Mouse (Mus musculus): ENCODE data around the gene Wdsub1.

The Wdsub1 gene

GRCm38 (mm10) chr2:59841944-59842343 lies 40.4 kb downstream of the Wdsub1 start:
- DNase-seq (ENCODE audit: low read depth in 1 of 2, low spot score in 2 of 2) = no peak

DNA sequence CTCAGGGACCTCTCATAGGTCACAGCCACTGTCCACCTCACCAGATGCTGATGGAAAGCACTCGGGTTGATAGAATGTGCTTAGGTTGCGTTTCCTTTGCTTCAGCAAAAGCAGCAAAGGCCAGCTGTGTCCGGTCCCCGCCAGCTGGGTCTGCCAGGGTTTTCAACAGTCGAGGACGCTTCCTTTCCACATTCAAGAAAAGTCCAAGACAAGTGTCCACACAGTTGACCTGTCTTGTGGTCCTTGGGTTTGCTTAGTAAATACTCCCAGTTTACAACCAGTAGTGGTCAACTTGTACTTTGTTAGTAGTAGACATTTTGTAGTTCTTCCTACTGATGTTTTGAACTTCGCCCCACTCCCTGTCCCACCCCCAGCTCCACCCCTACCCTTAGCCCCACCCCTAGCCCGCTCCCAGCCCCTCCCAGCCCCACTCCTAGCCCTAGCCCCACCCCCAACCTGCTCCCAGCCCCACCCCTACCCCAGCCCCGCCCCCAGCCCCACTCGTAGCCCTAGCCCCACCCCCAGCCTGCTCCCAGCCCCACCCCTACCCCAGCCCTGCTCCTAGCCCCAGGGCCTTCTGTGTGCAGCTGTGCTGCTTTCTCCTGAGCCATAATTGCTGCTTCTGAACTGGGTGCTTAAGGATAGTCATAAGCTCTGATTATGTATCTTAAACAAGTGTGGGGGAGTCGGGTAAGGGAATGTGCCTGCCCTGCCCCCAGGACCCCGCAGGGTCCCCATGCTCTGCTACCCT lies 41.0 kb downstream of the Wdsub1 start:
- no peak for DNase-seq (ENCODE audit: low read depth in 1 of 2, low spot score in 2 of 2)

GRCm38 (mm10) chr2:59840191-59840590 lies 42.2 kb downstream of the Wdsub1 start:
- no peak for DNase-seq (ENCODE audit: low read depth in 1 of 2, low spot score in 2 of 2)

- DNase-seq (ENCODE audit: low read depth in 1 of 2, low spot score in 2 of 2) = no peak
Measured at GRCm38 (mm10) chr2:59839755-59840154, 42.6 kb downstream of the Wdsub1 start.

- DNase-seq (ENCODE audit: low read depth in 1 of 2, low spot score in 2 of 2) = no peak
Measured at GRCm38 (mm10) chr2:59838825-59839224, 43.6 kb downstream of the Wdsub1 start.

- DNase-seq (ENCODE audit: low read depth in 1 of 2, low spot score in 2 of 2) = no peak
Measured at GRCm38 (mm10) chr2:59831831-59832230, 50.6 kb downstream of the Wdsub1 start.

GRCm38 (mm10) chr2:59830940-59831339 lies 51.5 kb downstream of the Wdsub1 start:
- no peak for DNase-seq (ENCODE audit: low read depth in 1 of 2, low spot score in 2 of 2)

DNA sequence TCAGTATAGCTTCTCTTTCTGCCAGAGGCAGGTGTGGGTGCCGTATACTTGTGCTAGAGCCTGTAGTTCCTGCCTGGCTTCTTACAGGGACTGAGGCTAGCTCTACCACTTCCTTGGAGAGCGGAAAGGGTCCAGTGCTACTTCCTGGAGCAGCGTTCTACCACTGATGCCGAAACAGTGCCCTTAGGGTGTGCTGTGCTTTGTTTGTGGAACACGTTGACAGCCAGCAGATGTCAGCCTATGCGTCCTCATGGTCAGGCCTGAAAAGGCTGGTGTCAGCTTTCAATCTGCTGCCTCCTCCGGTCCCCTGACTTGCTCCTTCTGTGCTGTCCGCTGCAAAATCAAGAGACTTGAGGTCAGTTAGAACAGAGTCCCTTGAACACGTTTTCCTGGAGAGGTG lies 52.2 kb downstream of the Wdsub1 start:
- DNase-seq (ENCODE audit: low read depth in 1 of 2, low spot score in 2 of 2) = no peak

DNA sequence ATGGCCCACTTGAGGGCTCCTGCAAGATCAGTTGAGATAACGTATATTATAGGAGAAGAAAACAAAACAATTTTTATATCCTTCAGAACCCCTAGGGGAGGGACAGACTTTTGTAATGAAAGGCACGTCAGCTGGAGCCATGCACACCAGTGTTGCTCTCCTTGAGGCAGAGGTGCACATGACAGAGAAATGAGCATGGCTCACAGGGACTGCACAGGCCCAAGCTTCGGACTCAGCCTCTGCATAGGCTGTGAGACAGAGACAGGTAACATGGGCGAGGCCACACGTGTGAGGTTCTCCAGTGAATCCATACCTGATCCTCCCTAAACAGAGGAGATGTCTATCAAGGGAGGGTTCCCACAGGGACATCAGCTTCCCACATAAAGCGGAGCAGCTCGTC lies 52.7 kb downstream of the Wdsub1 start:
- DNase-seq (ENCODE audit: low read depth in 1 of 2, low spot score in 2 of 2) = no peak

DNA sequence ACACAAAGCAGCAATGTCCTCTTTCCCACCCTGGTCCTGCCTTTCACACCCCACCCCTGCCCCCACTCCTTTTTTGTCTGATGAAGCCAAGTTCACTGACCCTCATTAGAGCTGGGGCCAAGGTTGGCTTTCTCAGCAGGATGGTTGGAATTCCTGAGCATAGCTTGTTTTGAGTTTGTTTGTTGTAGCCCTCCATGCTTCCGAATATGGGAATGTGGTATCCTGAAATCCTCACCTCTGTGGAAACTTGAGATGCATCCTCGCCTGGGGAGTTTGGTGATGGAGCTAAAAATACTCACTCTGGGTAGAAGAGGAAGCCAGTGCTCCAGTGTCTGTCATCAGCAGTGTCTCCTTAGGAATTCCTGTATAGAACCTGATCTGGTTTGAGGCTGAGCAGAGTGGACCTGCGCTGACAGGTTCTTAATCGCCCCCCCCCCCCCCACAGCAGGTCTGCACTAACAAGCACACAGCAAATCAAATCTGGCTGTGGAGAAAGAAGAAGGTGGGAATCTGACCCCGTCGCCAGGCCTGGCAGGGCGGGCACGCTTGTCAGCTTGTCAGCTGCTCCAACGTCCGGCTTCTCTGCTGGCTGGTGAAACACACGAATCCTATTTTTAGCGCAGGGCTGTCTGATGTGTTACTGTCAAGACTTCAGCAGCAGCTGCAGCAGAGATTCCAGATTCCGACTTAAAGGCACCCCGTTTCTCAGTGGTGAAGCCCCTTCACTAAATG lies 53.4 kb downstream of the Wdsub1 start:
- DNase-seq (ENCODE audit: low read depth in 1 of 2, low spot score in 2 of 2) = no peak

DNA sequence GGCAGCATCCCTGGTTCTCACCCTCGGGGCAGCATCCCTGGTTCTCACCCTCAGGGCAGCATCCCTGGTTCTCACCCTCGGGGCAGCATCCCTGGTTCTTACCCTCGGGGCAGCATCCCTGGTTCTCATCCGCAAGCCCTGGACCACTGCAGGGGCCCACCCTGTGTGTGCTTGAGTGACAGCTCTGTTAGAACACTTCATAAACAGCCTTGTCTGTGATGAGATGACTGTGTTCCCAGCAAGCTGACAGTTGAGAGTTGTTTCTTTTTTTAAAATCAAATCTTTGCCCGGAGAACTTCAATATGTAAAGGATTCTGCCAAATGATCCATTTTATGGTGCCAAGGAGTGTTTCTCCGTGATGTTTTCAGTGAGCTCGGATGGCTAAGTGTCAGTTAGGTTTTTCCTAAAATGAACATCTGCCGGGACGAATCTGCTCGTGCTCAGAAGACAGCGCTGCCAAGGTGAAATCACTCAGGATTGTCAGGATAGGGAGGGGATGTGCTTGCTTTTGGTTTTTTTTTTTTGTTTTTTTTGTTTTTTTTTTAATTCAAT lies 54.2 kb downstream of the Wdsub1 start:
- DNase-seq (ENCODE audit: low read depth in 1 of 2, low spot score in 2 of 2) = no peak

DNA sequence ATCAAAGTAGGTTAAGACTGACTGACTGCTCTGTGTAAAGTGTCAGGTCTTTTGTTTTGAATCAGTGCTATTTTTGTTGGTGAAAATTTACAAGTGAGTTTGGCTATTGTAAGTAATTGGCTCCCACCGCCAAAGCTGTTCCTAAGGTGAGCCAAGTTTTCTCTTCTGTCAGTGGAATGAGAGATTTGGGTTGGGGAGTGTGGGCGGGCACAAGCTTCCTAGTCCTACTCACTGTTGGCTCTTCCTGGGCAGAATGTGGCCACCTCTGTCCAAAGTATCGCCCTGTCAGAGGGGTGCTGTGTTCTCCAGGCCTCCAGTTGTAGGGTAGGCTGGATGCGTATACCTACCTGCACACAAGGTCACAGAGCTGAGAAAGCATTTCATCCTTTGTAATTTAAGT lies 57.0 kb downstream of the Wdsub1 start:
- DNase-seq (ENCODE audit: low read depth in 1 of 2, low spot score in 2 of 2) = no peak

DNA sequence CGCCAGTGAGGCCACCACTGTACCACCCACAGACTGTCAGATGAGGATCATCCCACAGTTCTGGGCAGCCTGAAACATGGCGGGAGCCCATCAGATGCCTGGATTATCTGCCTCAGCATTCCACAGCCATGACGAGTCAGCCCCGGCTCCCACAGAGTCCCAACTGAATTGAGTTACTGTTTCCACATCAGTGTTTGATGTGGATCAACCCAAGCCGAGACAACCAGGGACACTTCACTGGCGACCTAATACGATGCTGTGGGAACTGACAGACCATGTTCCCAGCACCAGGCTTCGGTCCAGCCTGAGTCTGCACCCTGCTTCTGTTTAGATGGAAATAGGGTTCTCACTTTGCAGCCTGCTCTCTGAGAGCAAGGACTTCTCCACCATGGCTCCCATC lies 58.1 kb downstream of the Wdsub1 start:
- no peak for DNase-seq (ENCODE audit: low read depth in 1 of 2, low spot score in 2 of 2)

- DNase-seq (ENCODE audit: low read depth in 1 of 2, low spot score in 2 of 2) = no peak
Measured at GRCm38 (mm10) chr2:59821044-59821443, 61.3 kb downstream of the Wdsub1 start.

DNA sequence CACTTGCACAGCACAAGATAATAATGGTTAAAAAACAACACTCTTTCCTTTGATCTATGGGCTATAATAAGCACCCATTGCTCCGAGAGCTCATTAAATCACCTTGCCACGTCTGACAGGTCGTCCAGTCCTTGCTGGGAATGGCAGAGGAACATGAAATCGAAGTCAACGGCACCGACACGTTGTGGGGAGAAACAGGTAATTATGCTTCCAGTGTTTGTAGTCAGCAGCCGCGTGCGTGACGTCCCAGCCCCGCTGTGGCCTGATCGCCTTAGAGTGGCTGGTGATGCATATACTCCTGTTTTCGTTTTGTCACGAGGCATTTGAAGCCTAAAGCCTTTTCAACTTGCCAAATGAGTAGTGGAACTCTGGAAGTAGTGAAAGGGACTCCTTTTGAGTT lies 62.3 kb downstream of the Wdsub1 start:
- no peak for DNase-seq (ENCODE audit: low read depth in 1 of 2, low spot score in 2 of 2)

DNA sequence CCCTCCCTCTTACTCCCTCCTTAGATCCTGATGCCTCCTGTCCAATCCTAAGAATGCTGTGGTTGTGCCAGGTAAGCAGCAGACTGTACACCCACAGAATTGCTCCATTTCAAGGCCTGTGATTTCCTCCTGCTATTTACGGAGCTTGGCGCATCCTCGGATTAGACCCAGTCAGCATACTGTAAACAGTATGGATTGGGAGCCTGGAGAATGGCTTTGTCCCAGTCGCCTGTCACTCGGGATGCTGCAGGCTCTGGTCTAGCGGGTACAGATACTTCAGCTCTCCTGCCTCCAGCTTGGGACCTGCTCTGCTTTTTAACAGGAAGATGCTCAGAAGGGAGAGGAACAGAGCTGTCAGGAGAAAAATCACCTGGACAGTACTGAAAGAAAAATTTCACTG lies 63.0 kb downstream of the Wdsub1 start:
- DNase-seq (ENCODE audit: low read depth in 1 of 2, low spot score in 2 of 2) = no peak

- DNase-seq (ENCODE audit: low read depth in 1 of 2, low spot score in 2 of 2) = no peak
Measured at GRCm38 (mm10) chr2:59818663-59819062, 63.7 kb downstream of the Wdsub1 start.

DNA sequence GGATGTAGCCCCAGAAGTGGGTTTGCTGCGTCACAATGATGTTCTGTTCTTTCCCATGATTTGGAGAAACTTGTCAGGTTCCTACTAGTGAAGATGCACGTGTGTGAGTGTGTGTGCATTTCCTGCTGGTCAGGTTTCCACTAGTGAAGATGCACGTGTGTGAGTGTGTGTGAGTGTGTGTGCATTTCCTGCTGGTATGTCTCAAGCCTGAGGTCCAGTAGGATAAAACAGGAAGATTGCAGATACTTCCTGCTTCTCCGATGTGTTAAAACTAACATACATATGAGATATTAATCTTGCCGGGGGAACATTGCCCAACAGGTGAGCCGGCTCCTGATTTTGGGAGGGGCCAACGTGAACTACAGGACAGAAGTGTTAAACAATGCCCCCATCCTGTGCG lies 67.4 kb downstream of the Wdsub1 start:
- no peak for DNase-seq (ENCODE audit: low read depth in 1 of 2, low spot score in 2 of 2)

GRCm38 (mm10) chr2:59813457-59813856 lies 68.9 kb downstream of the Wdsub1 start:
- no peak for DNase-seq (ENCODE audit: low read depth in 1 of 2, low spot score in 2 of 2)

GRCm38 (mm10) chr2:59812641-59813040 lies 69.8 kb downstream of the Wdsub1 start:
- DNase-seq (ENCODE audit: low read depth in 1 of 2, low spot score in 2 of 2) = no peak

- no peak for DNase-seq (ENCODE audit: low read depth in 1 of 2, low spot score in 2 of 2)
Measured at GRCm38 (mm10) chr2:59811247-59811646, 71.1 kb downstream of the Wdsub1 start.

- DNase-seq (ENCODE audit: low read depth in 1 of 2, low spot score in 2 of 2) = no peak
Measured at GRCm38 (mm10) chr2:59810039-59810438, 72.4 kb downstream of the Wdsub1 start.
